Mouse (Mus musculus): ENCODE measurements around the gene Rbm45. TPM values are rescaled to one million over a fixed set of nuclear protein-coding genes. Genes with fewer than 3 reads are reported as not detected.

Rbm45 gene
- polyA plus RNA-seq, 1 experiment from 2014 or later, result 18.0 TPM

- ATAC-seq (ENCODE audit: insufficient read depth, low FRiP score, low TSS enrichment) (peak; percentile 31; the same call in 1 of the 2 replicates), DNase-seq (ENCODE audit: low spot score) (peak; percentile 40)
- Histone ChIP-seq H3K27me3 (ENCODE audit: control insufficient read depth, insufficient read depth, low read length) (0 out of 2 replicates have a peak, but pooled peaks cover 6% of the 10 kb centered on the region), H3K4me3 (ENCODE audit: low read depth, low read length) (peak within 1 kb of the TSS; percentile 28), H3K9me3 (ENCODE audit: control insufficient read depth, low read length) (no peaks in the 10 kb centered on the region), H3K4me2 (ENCODE audit: low read depth) (peak within 1 kb of the TSS; percentile 59), H3K36me3 (ENCODE audit: control insufficient read depth, insufficient read depth, low read length) (no peaks in the 10 kb centered on the region), H3K9ac (ENCODE audit: low read length) (peak within 1 kb of the TSS; percentile 5), H3K27ac (ENCODE audit: low read depth, low read length) (no peak within 1 kb of the TSS), H3K4me1 (ENCODE audit: control insufficient read depth, insufficient read depth, low read length) (no peaks in the 10 kb centered on the region)
- 20% methylated on average over 36 of the region's 41 CpGs for WGBS
These were observed 31.3 kb upstream of the Rbm45 start, which contains the start of gene Pde11a for GRCm38 (mm10) chr2:76338215-76339156. Gene Pde11a, minus strand, starts transcription at chr2:76338774.

- Histone ChIP-seq H3K4me1 (ENCODE audit: control insufficient read depth, insufficient read depth, low read length) (no peaks in the 10 kb centered on the region), H3K4me2 (ENCODE audit: low read depth) (no peak overlapping the region), H3K9ac (ENCODE audit: low read length) (no peak overlapping the region), H3K27ac (ENCODE audit: low read depth, low read length) (no peak overlapping the region), H3K4me3 (ENCODE audit: low read depth, low read length) (no peak overlapping the region), H3K36me3 (ENCODE audit: control insufficient read depth, insufficient read depth, low read length) (no peaks in the 10 kb centered on the region), H3K27me3 (ENCODE audit: control insufficient read depth, insufficient read depth, low read length) (0 out of 2 replicates have a peak, but pooled peaks cover 6% of the 10 kb centered on the region), H3K9me3 (ENCODE audit: control insufficient read depth, low read length) (no peaks in the 10 kb centered on the region)
- ATAC-seq (ENCODE audit: insufficient read depth, low FRiP score, low TSS enrichment) (no peak), DNase-seq (ENCODE audit: low spot score) (no peak)
- 89% methylated on average over 9 of the region's 9 CpGs for WGBS
These were observed 27.6 kb upstream of the Rbm45 start for GRCm38 (mm10) chr2:76342146-76342545.

GRCm38 (mm10) chr2:76347839-76348238 is 21.9 kb upstream of the Rbm45 start:
- Histone ChIP-seq H3K36me3 (ENCODE audit: control insufficient read depth, insufficient read depth, low read length) (no peaks in the 10 kb centered on the region), H3K27me3 (ENCODE audit: control insufficient read depth, insufficient read depth, low read length) (no peaks in the 10 kb centered on the region), H3K9ac (ENCODE audit: low read length) (no peak overlapping the region), H3K27ac (ENCODE audit: low read depth, low read length) (no peak overlapping the region), H3K4me3 (ENCODE audit: low read depth, low read length) (no peak overlapping the region), H3K9me3 (ENCODE audit: control insufficient read depth, low read length) (no peaks in the 10 kb centered on the region), H3K4me2 (ENCODE audit: low read depth) (no peak overlapping the region), H3K4me1 (ENCODE audit: control insufficient read depth, insufficient read depth, low read length) (no peaks in the 10 kb centered on the region)
- DNase-seq (ENCODE audit: low spot score) (no peak), ATAC-seq (ENCODE audit: insufficient read depth, low FRiP score, low TSS enrichment) (no peak)
- 83% methylated on average over 6 of the region's 6 CpGs for WGBS

GRCm38 (mm10) chr2:76360226-76360625 is 9.6 kb upstream of the Rbm45 start, which contains the start of gene Cyct:
Gene Cyct, minus strand, starts transcription at chr2:76360450.
- Histone ChIP-seq H3K27ac (ENCODE audit: low read depth, low read length) (no peak within 1 kb of the TSS), H3K4me3 (ENCODE audit: low read depth, low read length) (no peak within 1 kb of the TSS), H3K4me2 (ENCODE audit: low read depth) (no peak within 1 kb of the TSS), H3K9ac (ENCODE audit: low read length) (no peak within 1 kb of the TSS), H3K36me3 (ENCODE audit: control insufficient read depth, insufficient read depth, low read length) (no peaks in the 10 kb centered on the region), H3K4me1 (ENCODE audit: control insufficient read depth, insufficient read depth, low read length) (no peaks in the 10 kb centered on the region), H3K9me3 (ENCODE audit: control insufficient read depth, low read length) (no peaks in the 10 kb centered on the region), H3K27me3 (ENCODE audit: control insufficient read depth, insufficient read depth, low read length) (no peaks in the 10 kb centered on the region)
- DNase-seq (ENCODE audit: low spot score), result no peak
- no peak for ATAC-seq (ENCODE audit: insufficient read depth, low FRiP score, low TSS enrichment)
- WGBS, result 88% methylated on average over 11 of the region's 11 CpGs

GRCm38 (mm10) chr2:76362111-76362510 is 7.7 kb upstream of the Rbm45 start:
- Histone ChIP-seq H3K36me3 (ENCODE audit: control insufficient read depth, insufficient read depth, low read length) (no peaks in the 10 kb centered on the region), H3K27ac (ENCODE audit: low read depth, low read length) (no peak overlapping the region), H3K4me1 (ENCODE audit: control insufficient read depth, insufficient read depth, low read length) (no peaks in the 10 kb centered on the region), H3K9me3 (ENCODE audit: control insufficient read depth, low read length) (no peaks in the 10 kb centered on the region), H3K9ac (ENCODE audit: low read length) (no peak overlapping the region), H3K27me3 (ENCODE audit: control insufficient read depth, insufficient read depth, low read length) (no peaks in the 10 kb centered on the region), H3K4me3 (ENCODE audit: low read depth, low read length) (no peak overlapping the region), H3K4me2 (ENCODE audit: low read depth) (no peak overlapping the region)
- ATAC-seq (ENCODE audit: insufficient read depth, low FRiP score, low TSS enrichment) (no peak), DNase-seq (ENCODE audit: low spot score) (no peak)
- WGBS, result 51% methylated on average over 2 of the region's 2 CpGs

- no peaks in the 10 kb centered on the region for H3K27me3 ChIP-seq (ENCODE audit: control insufficient read depth, insufficient read depth, low read length)
- no peak overlapping the region for H3K27ac ChIP-seq (ENCODE audit: low read depth, low read length)
- DNase-seq (ENCODE audit: low spot score) (no peak), ATAC-seq (ENCODE audit: insufficient read depth, low FRiP score, low TSS enrichment) (no peak)
- H3K4me1 ChIP-seq (ENCODE audit: control insufficient read depth, insufficient read depth, low read length), result peaks cover 1% of the 10 kb centered on the region; the same call in 1 of the 2 replicates
- no peaks in the 10 kb centered on the region for H3K36me3 ChIP-seq (ENCODE audit: control insufficient read depth, insufficient read depth, low read length)
- no peak overlapping the region for H3K4me2 ChIP-seq (ENCODE audit: low read depth)
- H3K9me3 ChIP-seq (ENCODE audit: control insufficient read depth, low read length), result no peaks in the 10 kb centered on the region
- WGBS, result 71% methylated on average over 4 of the region's 4 CpGs
- no peak overlapping the region for H3K9ac ChIP-seq (ENCODE audit: low read length)
- no peak overlapping the region for H3K4me3 ChIP-seq (ENCODE audit: low read depth, low read length)
These were observed 4.0 kb upstream of the Rbm45 start for GRCm38 (mm10) chr2:76365811-76366210.

- Histone ChIP-seq H3K9me3 (ENCODE audit: control insufficient read depth, low read length) (no peaks in the 10 kb centered on the region), H3K4me3 (ENCODE audit: low read depth, low read length) (no peak overlapping the region), H3K27ac (ENCODE audit: low read depth, low read length) (no peak overlapping the region), H3K9ac (ENCODE audit: low read length) (no peak overlapping the region), H3K27me3 (ENCODE audit: control insufficient read depth, insufficient read depth, low read length) (no peaks in the 10 kb centered on the region), H3K36me3 (ENCODE audit: control insufficient read depth, insufficient read depth, low read length) (no peaks in the 10 kb centered on the region), H3K4me1 (ENCODE audit: control insufficient read depth, insufficient read depth, low read length) (peaks cover 4% of the 10 kb centered on the region; the same call in 1 of the 2 replicates), H3K4me2 (ENCODE audit: low read depth) (no peak overlapping the region)
- DNase-seq (ENCODE audit: low spot score), result peak; percentile 83
- ATAC-seq (ENCODE audit: insufficient read depth, low FRiP score, low TSS enrichment), result no peak
- WGBS, result 21% methylated on average over 9 of the region's 9 CpGs
These were observed 2.4 kb upstream of the Rbm45 start for GRCm38 (mm10) chr2:76367188-76367922.

- no peak for ATAC-seq (ENCODE audit: insufficient read depth, low FRiP score, low TSS enrichment)
- H3K4me2 ChIP-seq (ENCODE audit: low read depth), result no peak overlapping the region
- peaks cover 2% of the 10 kb centered on the region; the same call in 1 of the 2 replicates for H3K36me3 ChIP-seq (ENCODE audit: control insufficient read depth, insufficient read depth, low read length)
- no peak overlapping the region for H3K9ac ChIP-seq (ENCODE audit: low read length)
- peaks cover 4% of the 10 kb centered on the region; the same call in 1 of the 2 replicates for H3K4me1 ChIP-seq (ENCODE audit: control insufficient read depth, insufficient read depth, low read length)
- WGBS, result 80% methylated on average over 12 of the region's 13 CpGs
- DNase-seq (ENCODE audit: low spot score), result no peak
- no peaks in the 10 kb centered on the region for H3K27me3 ChIP-seq (ENCODE audit: control insufficient read depth, insufficient read depth, low read length)
- no peak overlapping the region for H3K27ac ChIP-seq (ENCODE audit: low read depth, low read length)
- H3K4me3 ChIP-seq (ENCODE audit: low read depth, low read length), result no peak overlapping the region; the same call in 1 of the 2 replicates
- H3K9me3 ChIP-seq (ENCODE audit: control insufficient read depth, low read length), result no peaks in the 10 kb centered on the region
These were observed 723 bp upstream of the Rbm45 start for GRCm38 (mm10) chr2:76368861-76369660.
